Mouse (Mus musculus) adrenal gland (tissue): ENCODE measurements around the gene Hist1h3g.
"Not testable (repeated sequence)": the region's sequence is repeated elsewhere in the genome, so short reads cannot be mapped to it uniquely, and the experiment has no call there.

Source experiments
- intact Hi-C: fragments of 180-260 bp; cut with DNase I; formaldehyde crosslinking; loops from one replicate; pipeline ENCODE4 v1.15.1; 2025

Hist1h3g gene

GRCm38 (mm10) chr13:23533560-23534367 lies 1.5 kb upstream of the Hist1h3g start, which contains the start of gene Hist1h2af:
Hist1h2af (plus strand) TSS chr13:23533906.
- intact Hi-C loops = not testable (repeated sequence)

- intact Hi-C loops = no loop called here
Observed at GRCm38 (mm10) chr13:23534368-23535131, 672 bp upstream of the Hist1h3g start.

DNA sequence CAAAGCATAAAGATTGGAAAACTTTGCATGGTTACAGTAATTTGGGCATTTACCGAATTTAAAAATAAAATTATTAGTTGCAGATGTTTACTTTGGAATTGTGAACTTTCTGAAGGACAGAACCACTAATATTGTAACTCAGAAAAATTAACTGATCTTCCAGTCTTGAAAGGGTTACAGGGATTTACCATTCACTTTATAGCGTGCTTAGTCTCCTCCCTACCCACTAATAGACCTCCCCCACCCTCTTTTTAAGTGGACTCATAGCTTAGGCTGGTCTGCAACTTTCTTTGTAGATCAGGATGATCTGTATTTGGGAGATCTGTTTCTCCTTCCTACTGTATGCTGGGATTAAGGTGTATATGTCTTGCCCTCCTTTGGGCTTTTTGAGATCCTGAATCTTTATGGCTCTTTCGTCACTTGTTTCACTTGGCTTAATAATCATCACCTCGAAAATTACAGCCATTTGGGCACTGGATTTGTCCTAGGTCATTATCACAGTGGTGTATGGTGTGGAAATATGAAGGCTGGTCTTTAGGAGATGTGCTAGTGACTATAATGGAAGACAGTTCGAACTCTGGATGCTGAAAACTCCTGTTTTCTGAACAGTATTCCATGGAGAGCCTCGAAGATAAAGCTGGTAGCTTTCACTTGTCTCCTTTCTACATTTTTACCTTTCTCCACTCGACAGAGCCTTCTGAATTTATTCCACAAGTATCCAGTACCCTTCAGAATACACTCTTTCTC lies 1.0 kb downstream of the Hist1h3g start:
- intact Hi-C loops = no loop called here

DNA sequence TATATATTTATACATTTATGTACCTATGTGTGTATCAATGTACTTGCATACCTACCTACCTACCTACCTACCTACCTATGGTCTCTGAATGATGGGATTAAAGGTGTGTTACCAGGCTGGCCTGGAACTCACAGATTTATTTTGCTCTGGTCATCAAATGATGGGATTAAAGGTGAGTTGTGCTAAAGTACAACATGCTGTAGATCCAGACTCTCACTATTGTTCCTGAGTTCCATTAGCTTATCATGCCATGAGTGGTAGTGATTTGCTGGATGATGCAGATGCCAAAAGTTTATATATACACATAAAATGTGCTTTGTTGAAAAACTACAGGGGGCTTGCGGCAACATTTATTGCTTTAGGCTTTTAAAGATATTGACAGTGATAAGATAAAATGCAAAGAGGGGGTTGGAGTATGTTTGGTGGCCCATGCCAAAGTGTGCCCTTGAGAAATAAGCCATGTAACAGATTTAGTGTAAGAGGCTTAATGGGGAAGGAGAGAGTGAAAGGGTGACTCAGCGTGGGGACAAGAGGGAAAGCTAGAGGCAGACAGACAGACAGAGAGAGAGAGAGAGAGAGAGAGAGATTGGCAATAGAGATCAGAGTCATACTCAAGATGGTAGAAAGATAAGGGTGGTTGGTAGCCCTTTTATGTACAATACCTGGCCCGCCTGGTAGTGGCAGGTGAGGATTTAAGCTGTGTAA lies 1.9 kb downstream of the Hist1h3g start:
- intact Hi-C loops = no loop called here

GRCm38 (mm10) chr13:23538249-23538648 lies 3.0 kb downstream of the Hist1h3g start:
- intact Hi-C loops = no loop called here

GRCm38 (mm10) chr13:23539821-23540220 lies 4.6 kb downstream of the Hist1h3g start:
- intact Hi-C loops = not testable (repeated sequence)

GRCm38 (mm10) chr13:23541497-23541896 lies 6.3 kb downstream of the Hist1h3g start:
- intact Hi-C loops = no loop called here

DNA sequence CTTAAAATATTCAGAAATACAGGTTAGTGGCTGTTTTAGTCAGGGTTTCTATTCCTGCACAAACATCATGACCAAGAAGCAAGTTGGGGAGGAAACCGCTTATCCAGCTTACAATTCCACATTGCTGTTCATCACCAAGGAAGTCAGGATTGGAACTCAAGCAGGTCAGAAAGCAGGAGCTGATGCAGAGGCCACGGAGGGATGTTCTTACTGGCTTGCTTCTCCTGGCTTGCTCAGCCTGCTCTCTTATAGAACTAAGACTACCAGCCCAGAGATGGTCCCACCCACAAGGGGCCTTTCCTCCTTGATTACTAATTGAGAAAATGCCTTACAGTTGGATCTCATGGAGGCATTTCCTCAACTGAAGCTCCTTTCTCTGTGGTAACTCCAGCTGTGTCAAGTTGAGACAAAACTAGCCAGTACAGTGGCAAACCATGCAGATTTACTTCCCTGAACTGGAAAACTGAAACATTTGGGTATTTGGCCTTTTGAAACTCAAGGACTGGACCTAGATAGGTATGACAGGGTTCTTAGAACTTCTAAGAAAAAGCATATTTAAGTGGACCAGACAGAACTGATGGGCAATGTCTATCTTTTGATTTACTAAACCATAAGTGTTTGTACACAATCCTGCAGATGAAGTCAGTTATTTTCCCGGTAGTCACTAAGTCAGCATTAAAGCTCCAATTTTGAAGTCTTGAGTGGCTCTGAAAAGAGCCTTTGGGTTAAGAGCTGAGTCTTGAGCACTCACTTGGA lies 7.2 kb downstream of the Hist1h3g start:
- intact Hi-C loops = not testable (repeated sequence)

GRCm38 (mm10) chr13:23542999-23543607 lies 7.9 kb downstream of the Hist1h3g start, which contains the start of gene Hist1h2bh:
Hist1h2bh (minus strand) TSS chr13:23543392.
- intact Hi-C loops = not testable (repeated sequence)

DNA sequence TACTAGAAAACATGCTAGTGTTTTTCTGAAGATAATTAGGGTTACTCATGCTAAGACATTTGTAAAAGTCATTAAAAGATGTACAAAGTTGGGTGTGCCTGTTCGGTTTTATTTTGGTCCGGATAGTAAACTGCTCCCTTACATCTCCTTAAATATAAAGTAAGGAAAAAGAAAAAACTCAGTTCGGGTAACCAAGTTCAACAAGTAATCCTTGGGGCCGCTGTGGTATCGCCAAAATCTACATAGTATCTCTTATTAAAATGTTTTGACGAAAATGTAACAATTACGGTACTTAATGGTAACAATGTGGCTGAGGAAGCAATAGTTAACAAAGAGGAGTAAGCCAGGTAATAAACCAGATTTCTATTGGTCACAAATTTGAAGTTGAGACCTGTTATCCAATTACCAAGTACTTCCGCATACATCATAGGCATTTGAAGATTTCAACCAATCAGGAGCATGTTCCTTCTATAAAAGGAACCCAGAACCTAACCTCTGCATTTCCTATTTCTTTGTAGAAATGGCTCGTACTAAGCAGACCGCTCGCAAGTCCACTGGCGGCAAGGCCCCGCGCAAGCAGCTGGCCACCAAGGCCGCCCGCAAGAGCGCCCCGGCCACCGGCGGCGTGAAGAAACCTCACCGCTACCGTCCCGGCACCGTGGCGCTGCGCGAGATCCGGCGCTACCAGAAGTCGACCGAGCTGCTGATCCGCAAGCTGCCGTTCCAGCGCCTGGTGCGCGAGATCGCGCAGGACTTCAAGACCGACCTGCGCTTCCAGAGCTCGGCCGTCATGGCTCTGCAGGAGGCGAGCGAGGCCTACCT lies 9.0 kb downstream of the Hist1h3g start, which contains the start of gene Hist1h3f:
Gene Hist1h3f, plus strand, starts transcription at position 88 of the 822 bp plus-strand sequence.
- intact Hi-C loops = no loop called here

DNA sequence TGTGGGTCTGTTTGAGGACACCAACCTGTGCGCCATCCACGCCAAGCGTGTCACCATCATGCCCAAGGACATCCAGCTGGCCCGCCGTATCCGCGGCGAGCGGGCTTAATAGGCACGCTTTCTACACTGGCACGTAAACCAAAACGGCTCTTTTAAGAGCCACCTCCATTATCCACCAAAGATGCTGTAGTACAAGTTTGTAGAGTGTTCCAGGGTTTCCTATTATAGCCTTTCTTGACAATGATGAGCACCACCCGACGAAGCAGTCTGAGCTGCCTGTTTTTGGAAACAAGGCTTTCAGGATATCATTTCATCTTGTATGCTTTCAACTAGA lies 9.5 kb downstream of the Hist1h3g start:
- intact Hi-C loops = not testable (repeated sequence)

- intact Hi-C loops = no loop called here
Observed at GRCm38 (mm10) chr13:23546694-23547093, 11.5 kb downstream of the Hist1h3g start.

DNA sequence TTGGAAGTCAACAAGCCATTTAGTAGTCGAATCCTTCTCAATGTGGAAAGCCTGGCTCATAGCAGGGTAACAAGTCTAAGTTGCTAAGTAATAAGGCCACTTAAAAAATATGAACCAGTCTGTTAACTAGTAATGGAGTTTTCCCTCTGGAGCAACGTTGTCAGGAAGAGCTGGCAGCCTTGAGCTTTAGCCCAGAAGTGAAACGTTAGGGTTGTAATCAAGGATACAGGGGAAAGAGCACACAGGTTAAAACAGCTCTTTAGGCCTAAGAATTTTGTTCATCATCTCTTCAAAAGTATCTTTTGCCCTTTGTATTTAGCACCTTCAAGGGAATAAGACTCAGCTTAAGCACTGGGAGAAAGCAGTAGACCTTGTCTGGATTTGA lies 15.5 kb downstream of the Hist1h3g start:
- intact Hi-C loops = no loop called here

- intact Hi-C loops = not testable (repeated sequence)
Observed at GRCm38 (mm10) chr13:23551146-23551834, 16.1 kb downstream of the Hist1h3g start, which contains the start of gene Hist1h4f. Hist1h4f (minus strand) TSS chr13:23551648.

DNA sequence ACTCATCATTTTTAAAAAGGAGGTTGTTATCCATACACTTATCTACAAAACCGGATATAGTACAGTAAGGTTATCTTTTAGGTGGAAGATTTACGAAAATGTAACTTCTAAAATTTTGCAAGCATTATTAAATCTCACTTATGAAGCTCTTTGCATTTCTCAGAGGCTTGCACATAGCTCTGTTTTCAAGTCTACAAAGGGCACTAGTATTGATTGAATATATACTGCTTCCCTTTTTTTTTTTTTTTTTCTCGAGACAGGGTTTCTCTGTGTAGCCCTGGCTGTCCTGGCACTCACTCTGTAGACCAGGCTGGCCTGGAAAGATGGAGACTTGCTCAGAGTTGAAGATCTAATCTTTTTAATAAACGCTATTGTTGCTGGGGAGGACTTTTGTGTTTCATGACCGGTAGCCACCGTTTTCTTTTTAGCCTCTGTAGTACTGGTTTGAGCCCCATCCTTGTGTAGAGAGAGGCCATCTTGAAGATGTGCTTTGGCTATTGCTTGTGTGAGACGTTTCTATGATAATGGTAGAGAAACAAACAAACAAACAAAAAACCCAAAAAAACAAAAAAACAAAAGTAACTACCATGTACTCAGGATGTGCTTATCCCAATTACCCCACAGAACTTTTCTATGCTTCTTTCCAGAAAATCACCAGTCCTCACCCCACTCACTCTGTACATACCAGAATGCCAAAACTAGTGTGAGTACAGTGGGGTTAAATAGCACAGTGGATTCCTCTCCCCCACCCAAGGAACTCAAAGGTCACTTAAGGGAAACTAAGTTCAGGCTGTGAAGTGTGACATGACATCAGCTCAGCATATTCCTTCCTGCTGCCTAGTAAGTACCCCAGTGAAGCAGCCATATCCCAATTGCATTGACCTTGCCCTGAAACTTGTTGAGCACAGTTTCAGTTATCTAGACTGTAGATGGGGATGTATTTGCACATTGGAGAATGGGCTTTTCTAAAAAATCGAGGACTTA lies 17.0 kb downstream of the Hist1h3g start:
- intact Hi-C loops = no loop called here

GRCm38 (mm10) chr13:23552962-23553361 lies 17.7 kb downstream of the Hist1h3g start, which contains the start of gene Hist1h1d:
Hist1h1d (plus strand) TSS chr13:23553262.
- intact Hi-C loops = no loop called here

DNA sequence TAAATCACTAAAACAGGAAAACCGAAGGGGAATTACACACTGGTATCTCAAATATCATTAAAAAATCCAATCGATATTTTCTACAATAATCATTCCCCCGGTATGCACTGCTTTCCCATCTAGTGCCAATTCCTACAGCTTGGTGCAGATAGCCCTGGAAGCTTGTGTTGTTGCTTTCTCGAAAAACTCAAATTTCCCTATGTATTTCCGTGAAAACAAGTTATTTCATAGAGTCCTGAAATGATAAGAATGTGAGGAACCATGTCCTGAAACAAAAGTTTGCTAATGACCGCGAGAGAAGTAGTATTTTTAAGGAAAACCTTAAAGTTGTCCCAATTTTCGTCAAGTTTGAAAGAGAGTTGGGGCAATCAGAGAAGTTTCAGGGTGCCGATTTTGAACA lies 19.2 kb downstream of the Hist1h3g start:
- intact Hi-C loops = no loop called here
